Mouse (Mus musculus) liver, postnatal 0 days (tissue): ENCODE measurements around the gene Cd59a. TPM values are rescaled to one million over a fixed set of nuclear protein-coding genes. Genes with fewer than 3 reads are reported as not detected.

Experiments used
- ATAC-seq: fragments of 200-750 bp; cut with Nextera tagmentation; 2 replicates; pipeline ENCODE4 v1.8.0; 2017; ENCODE audit warnings: mild to moderate bottlenecking, moderate library complexity
- DNase-seq: peaks from one replicate; pipeline ENCODE4 v3.0.0-alpha.2; 2016
- H3K27ac ChIP-seq: fragments of 300-500 bp; sonication (generic); 2 replicates; pipeline ENCODE4 v1.5.1; 2014; ENCODE audit warnings: antibody characterized with exemption, moderate library complexity, mild to moderate bottlenecking, low read depth
- H3K27me3 ChIP-seq: fragments of 300-500 bp; sonication (generic); 2 replicates; pipeline ENCODE4 v1.6.1; 2014; ENCODE audit warnings: low read length, control low read depth, mixed read lengths; ENCODE audit not compliant: insufficient read depth
- H3K36me3 ChIP-seq: fragments of 300-500 bp; sonication (generic); replicated peaks from 2 replicates; pipeline ENCODE4 v1.6.1; 2014; ENCODE audit warnings: mild to moderate bottlenecking, control low read depth, low read length, moderate library complexity, mixed read lengths; ENCODE audit not compliant: insufficient read depth
- H3K4me1 ChIP-seq: fragments of 300-500 bp; sonication (generic); 2 replicates; pipeline ENCODE4 v1.6.1; 2014; ENCODE audit warnings: antibody characterized with exemption, mild to moderate bottlenecking, control low read depth; ENCODE audit not compliant: insufficient read depth
- H3K4me2 ChIP-seq: fragments of 300-500 bp; sonication (generic); 2 replicates; pipeline ENCODE4 v1.6.1; 2014; ENCODE audit warnings: low read depth, mild to moderate bottlenecking, low read length, moderate library complexity, mixed read lengths
- H3K4me3 ChIP-seq: fragments of 300-500 bp; sonication (generic); 2 replicates; pipeline ENCODE4 v1.5.1; 2014; ENCODE audit warnings: low read depth, low read length
- H3K9ac ChIP-seq: fragments of 300-500 bp; sonication (generic); replicated peaks from 2 replicates; pipeline ENCODE4 v1.6.1; 2014; ENCODE audit warnings: mild to moderate bottlenecking, moderate library complexity
- H3K9me3 ChIP-seq: fragments of 300-500 bp; sonication (generic); 2 replicates; pipeline ENCODE4 v1.6.1; 2016; ENCODE audit warnings: mild to moderate bottlenecking, control low read depth, low read length, mixed read lengths
- EP300 ChIP-seq: IDR thresholded peaks from 2 replicates; pipeline ENCODE4 v1.6.1; 2016; ENCODE audit warnings: antibody characterized with exemption, low read depth, mild to moderate bottlenecking
- WGBS: fragments of 180-500 bp; shearing (Covaris S2); extraction: QIAGEN DNeasy Blood & Tissue Kit; methylation state at CpG from one replicate; pipeline ENCODE4 v1.1.7; 2014; ENCODE audit not compliant: insufficient replicate concordance; 5-methylcytosine and 5-hydroxymethylcytosine counted together
- polyA plus RNA-seq: library from polyadenylated mRNA; unstranded; fragments of >200 nt; fragmentation: Nextera tagmentation; extraction: Ambion mirVana; gene quantifications from 2 replicates; pipeline ENCODE4 v1.2.1, GENCODE M21; 2015

The Cd59a gene
- polyA plus RNA-seq, 1 experiment from 2014 or later, result 73.8 TPM

GRCm38 (mm10) chr2:104163978-104164487 lies 68.4 kb downstream of the Cd59a start:
- Histone ChIP-seq H3K9ac (no peak overlapping the region), H3K4me2 (no peak overlapping the region), H3K4me1 (no peaks in the 10 kb centered on the region), H3K9me3 (no peaks in the 10 kb centered on the region), H3K4me3 (no peak overlapping the region), H3K36me3 (no peaks in the 10 kb centered on the region), H3K27me3 (no peaks in the 10 kb centered on the region), H3K27ac (no peak overlapping the region)
- ATAC-seq (no peak), DNase-seq (no peak)
- WGBS, result 75% methylated on average over 4 of the region's 4 CpGs
- TF ChIP-seq EP300, result no peak

Other genes starting within 250 kb of the Cd59a start
- gene Lmo2, start 137.8 kb upstream of the Cd59a start, polyA plus RNA-seq, result 58.8 and 63.7 TPM in 2 replicates
- 41.6 and 41.9 TPM in 2 replicates for gene Fbxo3, start 68.1 kb upstream of the Cd59a start, polyA plus RNA-seq
- gene 4931422A03Rik, start 67.4 kb upstream of the Cd59a start, polyA plus RNA-seq, result 1.0 and 1.5 TPM in 2 replicates
- gene Gm10912, start 30.0 kb upstream of the Cd59a start, polyA plus RNA-seq, result 0.11 TPM in 1 of 2 replicates, not detected in the other
- not detected in 2 replicates for gene Gm10799, start 27.3 kb upstream of the Cd59a start, polyA plus RNA-seq
- 4.4 and 4.5 TPM in 2 replicates for gene Cd59b, start 26.0 kb upstream of the Cd59a start, polyA plus RNA-seq
- gene A930018P22Rik, start 27.0 kb downstream of the Cd59a start, polyA plus RNA-seq, result 0.70 and 1.3 TPM in 2 replicates